24 mouse cellular contexts compared by ENCODE assay signal in the genomic region with DNA sequence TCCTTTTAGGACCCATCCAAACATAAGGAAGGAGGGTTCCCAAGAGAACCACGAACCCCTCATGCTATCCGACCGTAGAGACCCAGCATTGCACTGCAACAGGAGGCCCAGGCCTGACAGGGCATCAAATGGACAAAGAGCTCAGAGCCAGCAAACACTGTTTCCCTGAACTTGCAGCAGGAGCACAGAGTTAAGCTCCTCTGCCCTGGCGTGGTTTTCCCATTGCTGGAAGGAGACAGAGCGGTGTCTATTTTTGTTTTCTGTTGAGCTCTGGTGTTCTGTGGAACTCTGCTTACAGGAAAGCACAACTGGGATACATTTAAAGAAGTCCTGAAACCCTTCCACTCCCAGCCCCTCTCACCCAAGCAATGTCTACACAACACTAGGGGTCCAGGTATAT. TPM values are rescaled to one million over a fixed set of nuclear protein-coding genes. Genes with fewer than 3 reads are reported as not detected.
DNase-seq lines count a peak whose midpoint lies in the region; ATAC-seq and TF ChIP-seq lines count a peak whose summit lies in the region.
"Had no signal": no experiment of that assay in that cellular context is flagged by ENCODE, and none has a peak within 500 bp of the region (broad histone marks: within the 10 kb centered on the region; RNA-seq: fewer than 3 reads in every experiment).

No protein-coding gene starts in this region.

- peaks cover 16% of the 10 kb centered on the region for H3K4me1 ChIP-seq in heart, embryonic 11.5 days (ENCODE audit: control insufficient read depth, insufficient read depth, low read length)
- H3K4me1 ChIP-seq in heart, postnatal 0 days (ENCODE audit: control insufficient read depth, insufficient read depth), result 0 out of 2 replicates have a peak, but pooled peaks cover 12% of the 10 kb centered on the region
- H3K4me1 ChIP-seq in thymus, adult 2 months (replicated peaks; ENCODE audit: control insufficient read depth, insufficient read depth, low read length), result no peaks in the 10 kb centered on the region
- H3K4me1 ChIP-seq in liver, embryonic 12.5 days, result no peaks in the 10 kb centered on the region
- H3K4me1 ChIP-seq: liver, embryonic 15.5 days had no signal

- TF ChIP-seq EP300 in heart, postnatal 0 days (IDR thresholded peaks at IDR 0.05; ENCODE audit: low read depth), result no peak

- H3K36me3 ChIP-seq in heart, embryonic 11.5 days (ENCODE audit: control insufficient read depth, insufficient read depth, low read length), result no peaks in the 10 kb centered on the region
- H3K36me3 ChIP-seq in heart, postnatal 0 days (replicated peaks; ENCODE audit: control insufficient read depth, insufficient read depth, low read length), result 0 out of 2 replicates have a peak, but pooled peaks cover 3% of the 10 kb centered on the region
- no peaks in the 10 kb centered on the region for H3K36me3 ChIP-seq in thymus, adult 2 months (ENCODE audit: control insufficient read depth, insufficient read depth, low read length)
- H3K36me3 ChIP-seq in liver, embryonic 12.5 days, result no peaks in the 10 kb centered on the region
- H3K36me3 ChIP-seq: limb, embryonic 15.5 days; liver, embryonic 15.5 days; neural tube, embryonic 15.5 days had no signal

- WGBS in heart, embryonic 11.5 days (ENCODE audit: insufficient replicate concordance), result 58% methylated on average over 5 of the region's 5 CpGs
- WGBS in heart, postnatal 0 days, result 45% methylated on average over 5 of the region's 5 CpGs
- 92% methylated on average over 5 of the region's 5 CpGs for WGBS in thymus, adult 2 months
- 69% methylated on average over 5 of the region's 5 CpGs for WGBS in liver, embryonic 12.5 days (ENCODE audit: insufficient replicate concordance)

- no peak for TF ChIP-seq CTCF in heart, postnatal 0 days (IDR thresholded peaks at IDR 0.05; ENCODE audit: low read depth)
- TF ChIP-seq CTCF in thymus, adult 2 months (IDR thresholded peaks at IDR 0.05; ENCODE audit: borderline replicate concordance, control insufficient read depth, extremely low read depth, insufficient read depth, low read length, poor library complexity), result no peak

- H3K4me2 ChIP-seq in heart, embryonic 11.5 days, result peak overlapping the region; percentile 0; the same call in 1 of the 2 replicates
- H3K4me2 ChIP-seq in heart, postnatal 0 days (ENCODE audit: low read depth, low read length), result peak overlapping the region; percentile 37
- no peak overlapping the region for H3K4me2 ChIP-seq in liver, embryonic 12.5 days
- H3K4me2 ChIP-seq: hindbrain, embryonic 14.5 days; limb, embryonic 15.5 days; liver, embryonic 15.5 days; midbrain, embryonic 11.5 days; neural tube, embryonic 15.5 days had no signal

- H3K4me3 ChIP-seq in heart, embryonic 11.5 days (ENCODE audit: low read depth, low read length), result no peak overlapping the region
- H3K4me3 ChIP-seq in heart, postnatal 0 days (ENCODE audit: low read depth, low read length), result no peak overlapping the region
- no peak overlapping the region for H3K4me3 ChIP-seq in thymus, adult 2 months (ENCODE audit: control insufficient read depth, insufficient read depth, low read length)
- no peak overlapping the region for H3K4me3 ChIP-seq in liver, embryonic 12.5 days
- H3K4me3 ChIP-seq: limb, embryonic 15.5 days; liver, embryonic 15.5 days; neural tube, embryonic 15.5 days had no signal

- H3K9ac ChIP-seq in heart, embryonic 11.5 days (ENCODE audit: low read depth, low read length), result no peak overlapping the region
- 0 out of 2 replicates have a peak overlapping the region, but pooled peaks have one; percentile 9 for H3K9ac ChIP-seq in heart, postnatal 0 days (replicated peaks; ENCODE audit: low read depth, low read length)
- no peak overlapping the region for H3K9ac ChIP-seq in liver, embryonic 12.5 days
- H3K9ac ChIP-seq: hindbrain, embryonic 14.5 days; limb, embryonic 15.5 days; liver, embryonic 15.5 days; neural tube, embryonic 15.5 days had no signal

- H3K27me3 ChIP-seq in heart, embryonic 11.5 days (ENCODE audit: control insufficient read depth, insufficient read depth, low read length), result no peaks in the 10 kb centered on the region
- no peaks in the 10 kb centered on the region for H3K27me3 ChIP-seq in heart, postnatal 0 days (ENCODE audit: control insufficient read depth, insufficient read depth, low read length)
- no peaks in the 10 kb centered on the region for H3K27me3 ChIP-seq in thymus, adult 2 months (ENCODE audit: control insufficient read depth, insufficient read depth, low read length)
- H3K27me3 ChIP-seq in liver, embryonic 12.5 days (replicated peaks), result 0 out of 2 replicates have a peak, but pooled peaks cover 3% of the 10 kb centered on the region
- H3K27me3 ChIP-seq: limb, embryonic 15.5 days; liver, embryonic 15.5 days; neural tube, embryonic 15.5 days had no signal

- intact Hi-C loops in gastrocnemius, postnatal 36 days (cut with DNase I), result no loop called here

- ATAC-seq in heart, embryonic 11.5 days (replicated peaks; ENCODE audit: insufficient number of reproducible peaks, low FRiP score, low TSS enrichment), result no peak
- ATAC-seq in heart, postnatal 0 days (ENCODE audit: insufficient read depth, low read depth), result no peak
- ATAC-seq in liver, embryonic 12.5 days, result no peak
- ATAC-seq: forebrain, embryonic 16.5 days; inflammation-experienced regulatory T-cells, adult 6 months had no signal

- no peaks in the 10 kb centered on the region for H3K9me3 ChIP-seq in heart, embryonic 11.5 days (replicated peaks; ENCODE audit: control insufficient read depth, low read length)
- H3K9me3 ChIP-seq in heart, postnatal 0 days (replicated peaks; ENCODE audit: control insufficient read depth, low read length), result 0 out of 2 replicates have a peak, but pooled peaks cover 3% of the 10 kb centered on the region
- peaks cover 5% of the 10 kb centered on the region; the same call in 1 of the 2 replicates for H3K9me3 ChIP-seq in liver, embryonic 12.5 days (replicated peaks)
- H3K9me3 ChIP-seq: limb, embryonic 15.5 days; liver, embryonic 15.5 days; neural tube, embryonic 15.5 days had no signal

- DNase-seq in gastrocnemius, adult 18-20 months (ENCODE audit: low spot score), result peak; percentile 50
- no peak for DNase-seq in gastrocnemius, postnatal 36 days
- DNase-seq in gastrocnemius, postnatal 25 days, result peak; percentile 36
- DNase-seq in heart, postnatal 0 days (ENCODE audit: low spot score), result no peak
- no peak for DNase-seq in thymus, adult 2 months
- no peak for DNase-seq in lung, adult 18-20 months
- DNase-seq: adrenal gland, postnatal 25 days; cerebellum, adult 9-10 months; kidney, adult 18-20 months; layer of hippocampus, adult 9-11 months; left cerebral cortex, postnatal 4 days; right cerebral cortex, adult 18-20 months; right cerebral cortex, postnatal 4 days; thymus, adult 18-20 months had no signal

- no peak for TF ChIP-seq POLR2A in thymus, adult 2 months (IDR thresholded peaks at IDR 0.05; ENCODE audit: control insufficient read depth, extremely low read depth, insufficient read depth, low read length, poor library complexity)

- 0 out of 2 replicates have a peak overlapping the region, but pooled peaks have one; percentile 15 for H3K27ac ChIP-seq in heart, embryonic 11.5 days (ENCODE audit: low read depth, low read length)
- H3K27ac ChIP-seq in heart, postnatal 0 days (ENCODE audit: low read depth), result peak overlapping the region; percentile 67
- H3K27ac ChIP-seq in thymus, adult 2 months (ENCODE audit: control insufficient read depth, insufficient read depth, low read length), result no peak overlapping the region
- no peak overlapping the region for H3K27ac ChIP-seq in liver, embryonic 12.5 days
- H3K27ac ChIP-seq: hindbrain, embryonic 14.5 days; limb, embryonic 15.5 days; liver, embryonic 15.5 days; macrophage; neural tube, embryonic 15.5 days had no signal

RNA-seq across cellular contexts. Expression of gene Sobp, which starts 15.0 kb away (rescaled TPM):
- 10 to 100 TPM; 29.6 to 36.3 TPM for total RNA-seq in gastrocnemius, adult 18-20 months (2021)
- 10 to 100 TPM; 19.6 to 26.1 TPM for total RNA-seq in gastrocnemius, postnatal 36 days (2021)
- 10 to 100 TPM; 22.7 to 24.3 TPM for total RNA-seq in gastrocnemius, postnatal 25 days (2021)
- 1.9 and 2.4 TPM in 2 replicates for polyA plus RNA-seq in heart, embryonic 11.5 days (2014; fragmentation: Nextera tagmentation; extraction: Ambion mirVana)
- 2.6 and 3.9 TPM in 2 replicates for total RNA-seq in heart, postnatal 0 days (2014; rRNA removed; ENCODE audit: low replicate concordance)
- polyA plus RNA-seq in heart, postnatal 0 days (2015; fragmentation: Nextera tagmentation; extraction: Ambion mirVana), result 2.5 and 3.0 TPM in 2 replicates
- polyA plus RNA-seq in thymus, adult 2 months (2012; rRNA removed), result 0.40 and 0.45 TPM in 2 replicates
- polyA plus RNA-seq in liver, embryonic 12.5 days (2016; fragmentation: Nextera tagmentation; extraction: Ambion mirVana), result 0.04 and 0.16 TPM in 2 replicates
- polyA plus RNA-seq: inflammation-experienced regulatory T-cells, adult 6 months; macrophage had no signal

RNA-seq across cellular contexts. Expression of gene 9030612E09Rik, which starts 15.2 kb away (rescaled TPM):
- total RNA-seq in gastrocnemius, adult 18-20 months (2021), result 1 to 10 TPM; 2.0 to 2.1 TPM
- 1 to 10 TPM; 1.9 to 2.6 TPM for total RNA-seq in gastrocnemius, postnatal 36 days (2021)
- 1 to 10 TPM; 1.9 to 2.6 TPM for total RNA-seq in gastrocnemius, postnatal 25 days (2021)
- 0.36 and 0.42 TPM in 2 replicates for polyA plus RNA-seq in heart, embryonic 11.5 days (2014; fragmentation: Nextera tagmentation; extraction: Ambion mirVana)
- 0.11 and 0.43 TPM in 2 replicates for total RNA-seq in heart, postnatal 0 days (2014; rRNA removed; ENCODE audit: low replicate concordance)
- polyA plus RNA-seq in heart, postnatal 0 days (2015; fragmentation: Nextera tagmentation; extraction: Ambion mirVana), result 1.1 and 1.2 TPM in 2 replicates
- polyA plus RNA-seq in thymus, adult 2 months (2012; rRNA removed), result 0.20 and 0.31 TPM in 2 replicates
- polyA plus RNA-seq in liver, embryonic 12.5 days (2016; fragmentation: Nextera tagmentation; extraction: Ambion mirVana), result not detected in 2 replicates
- polyA plus RNA-seq: inflammation-experienced regulatory T-cells, adult 6 months; liver, embryonic 15.5 days; macrophage had no signal

Comparison
In these comparisons a context has a peak if more than half of its experiments do, and no peak if none do; other contexts are left out.
1. DNase-seq: peak in gastrocnemius, adult 18-20 months (single experiment) and gastrocnemius, postnatal 25 days (single experiment); none in gastrocnemius, postnatal 36 days (0 of 2), heart, postnatal 0 days (single experiment), thymus, adult 2 months (single experiment) and lung, adult 18-20 months (0 of 2).
2. H3K27ac ChIP-seq: peak in heart, embryonic 11.5 days (single experiment) and heart, postnatal 0 days (single experiment); none in thymus, adult 2 months (single experiment) and liver, embryonic 12.5 days (single experiment).